Mouse (Mus musculus) mouse embryonic stem cell (cell line): ENCODE results near the gene Adamts7.

Experiments
- in situ Hi-C, 2 experiments: fragments of 300-500 bp; cut with MboI; formaldehyde crosslinking; loops; 1 replicate in 1 of 2; 3 replicates in 1 of 2; pipeline ENCODE4 v1.14.3; 2019 to 2020; ENCODE audit warnings: low sequenced_read_pairs in 2 of 2, low pct_unique_long_range_greater_than_20kb in 1 of 2, mixed read lengths in 1 of 2; ENCODE audit not compliant: unreplicated experiment in 1 of 2

Gene Adamts7

GRCm38 (mm10) chr9:90162926-90163748 lies at the start of gene Adamts7:
Gene Adamts7, plus strand, starts transcription at chr9:90163069.
- in situ Hi-C loops: no loop called here

- in situ Hi-C loops: no loop called here
Measured at GRCm38 (mm10) chr9:90113151-90113550, 49.7 kb upstream of the Adamts7 start.

DNA sequence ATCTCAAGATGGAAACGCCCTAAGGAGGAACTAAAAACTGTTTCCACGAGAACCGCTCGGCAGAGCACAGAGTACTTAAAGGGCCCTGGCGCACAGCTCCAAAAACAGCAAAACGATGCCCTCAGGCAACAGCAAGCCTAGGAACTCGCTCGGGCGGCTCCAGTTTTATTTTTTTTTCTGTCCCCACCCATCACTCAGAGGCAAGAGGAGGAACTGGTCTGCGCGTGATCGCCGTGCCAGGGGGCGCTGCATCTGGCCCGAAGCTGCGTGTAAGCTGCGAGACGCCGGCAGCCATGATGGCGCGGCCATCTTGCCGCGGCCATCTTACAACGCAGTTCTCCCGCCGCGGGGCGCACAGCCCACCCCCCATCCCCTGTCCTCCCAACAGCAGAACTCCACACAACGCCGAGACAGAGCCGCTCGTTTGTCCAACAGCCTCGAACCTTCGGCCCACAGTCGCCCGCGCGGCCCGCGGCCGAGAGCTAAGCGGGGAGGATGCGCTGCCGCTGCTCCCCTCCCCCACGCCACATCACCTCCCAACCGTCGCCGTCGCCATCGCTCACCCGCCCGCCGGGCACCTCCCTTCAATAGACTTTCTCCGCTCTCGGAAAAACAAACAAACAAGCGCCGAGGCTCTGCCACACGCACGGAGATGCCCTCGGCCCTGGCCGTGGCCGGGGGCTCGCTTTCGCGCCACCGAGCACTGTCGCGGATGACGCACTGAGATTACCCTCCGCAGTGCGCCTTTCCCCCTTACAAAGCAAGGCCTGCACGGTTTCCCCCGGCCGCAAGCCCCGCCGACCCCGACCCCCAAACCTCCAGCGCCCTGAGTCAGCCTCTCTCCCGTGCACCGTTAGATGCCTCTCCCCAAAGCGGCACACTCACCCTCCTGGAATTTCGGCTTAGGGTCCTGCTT lies 49.0 kb upstream of the Adamts7 start:
- in situ Hi-C loops: no loop called here

DNA sequence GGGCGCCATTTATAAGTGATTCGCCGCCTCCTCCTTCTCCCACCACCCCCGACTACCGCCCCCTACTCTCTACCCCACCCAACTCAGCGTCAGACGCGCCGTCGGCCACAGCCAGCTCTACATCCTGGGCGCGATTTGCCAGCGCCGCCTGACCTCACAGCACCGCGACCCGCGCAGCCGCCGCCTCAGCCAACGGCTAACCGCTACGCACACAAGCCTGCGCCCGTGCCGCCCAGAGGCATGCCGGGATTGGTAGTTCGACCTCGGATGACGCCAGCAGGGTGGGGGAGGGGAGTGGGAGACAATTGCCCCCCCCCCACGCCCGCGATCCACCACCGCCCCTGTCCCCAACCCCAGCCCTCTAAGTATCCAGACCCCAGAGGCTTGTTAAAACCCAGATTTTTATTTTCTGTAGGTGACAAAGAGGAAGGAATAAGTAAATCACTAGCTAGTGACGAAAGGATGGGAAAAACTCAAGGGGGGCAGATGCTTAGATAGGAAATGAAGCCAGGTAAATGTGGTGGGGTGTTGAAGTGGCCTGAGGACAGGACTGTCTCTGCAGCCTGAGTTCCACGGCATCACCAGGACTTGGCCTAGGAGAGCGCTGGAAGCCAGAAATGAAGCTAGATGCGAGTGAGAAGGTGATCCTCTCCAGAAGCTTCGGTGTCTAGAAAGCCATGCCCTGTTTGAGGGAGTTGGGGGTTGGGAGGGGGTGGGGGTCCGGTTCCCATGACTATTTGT lies 48.1 kb upstream of the Adamts7 start, which contains the start of gene Morf4l1:
Morf4l1 (minus strand) TSS at position 208 of the 741 bp plus-strand sequence.
- in situ Hi-C loops: no loop called here

DNA sequence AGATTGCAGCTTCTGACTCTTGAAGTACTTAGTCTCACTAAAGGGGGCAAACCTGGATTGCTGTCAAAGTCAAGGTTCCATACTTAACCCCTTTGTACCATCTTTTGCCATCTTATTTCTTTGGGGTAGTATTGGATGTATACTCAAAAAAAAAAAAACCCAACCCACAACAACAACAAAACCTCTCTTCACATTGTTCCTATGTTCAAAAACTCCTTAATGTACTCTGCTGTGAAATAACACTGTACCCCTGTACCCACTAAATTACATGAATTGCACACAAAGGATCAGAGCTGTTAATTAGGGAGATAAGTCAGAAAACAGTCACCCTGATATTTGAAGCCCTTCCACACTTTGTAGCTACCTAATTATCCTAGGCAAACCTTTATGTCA lies 47.6 kb upstream of the Adamts7 start:
- in situ Hi-C loops: no loop called here

GRCm38 (mm10) chr9:90117234-90117633 lies 45.6 kb upstream of the Adamts7 start:
- in situ Hi-C loops: no loop called here

DNA sequence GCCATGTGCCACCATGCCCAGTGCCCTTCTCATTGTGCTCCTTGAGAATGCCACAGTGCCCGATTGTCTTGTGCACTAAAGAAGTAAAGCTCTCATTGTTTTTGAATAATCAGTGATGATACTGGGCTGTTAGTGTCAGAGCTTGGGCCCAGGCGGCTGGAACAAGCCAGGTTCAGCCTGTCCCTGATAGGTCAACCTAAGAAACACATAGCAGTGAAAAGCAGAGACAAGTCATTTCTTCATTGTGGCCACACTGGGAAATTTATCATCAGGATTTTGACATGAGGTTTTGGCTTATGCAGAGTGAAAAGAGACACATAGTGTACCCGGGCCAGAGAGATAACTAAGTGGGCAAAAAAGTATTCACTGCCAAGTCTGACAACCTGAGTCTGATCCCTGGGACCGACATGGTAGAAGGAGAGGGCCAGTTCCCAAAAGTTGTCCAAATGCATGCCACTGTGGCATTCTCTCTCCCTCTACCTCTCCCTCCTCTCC lies 40.6 kb upstream of the Adamts7 start:
- in situ Hi-C loops: no loop called here

GRCm38 (mm10) chr9:90124156-90124872 lies 38.6 kb upstream of the Adamts7 start:
- in situ Hi-C loops: no loop called here

DNA sequence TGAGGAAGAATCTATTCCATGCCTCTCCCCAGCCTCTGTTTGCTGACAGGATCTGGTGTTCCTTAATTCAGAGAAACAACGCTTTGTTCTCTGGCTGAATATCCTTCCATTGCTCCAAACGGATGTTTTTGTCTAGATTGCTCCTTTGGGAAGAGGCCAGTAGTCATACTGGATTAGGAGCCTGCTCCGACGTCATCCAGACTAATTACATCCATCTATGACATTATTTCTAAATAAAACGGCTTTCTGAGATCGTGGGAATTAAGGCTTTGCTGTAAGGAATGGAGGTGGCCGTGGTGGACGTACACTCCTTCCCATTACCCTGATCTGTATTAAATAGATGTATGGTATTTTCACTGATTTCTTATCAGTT lies 38.0 kb upstream of the Adamts7 start:
- in situ Hi-C loops: no loop called here

- in situ Hi-C loops: no loop called here
Measured at GRCm38 (mm10) chr9:90125416-90126099, 37.3 kb upstream of the Adamts7 start.

DNA sequence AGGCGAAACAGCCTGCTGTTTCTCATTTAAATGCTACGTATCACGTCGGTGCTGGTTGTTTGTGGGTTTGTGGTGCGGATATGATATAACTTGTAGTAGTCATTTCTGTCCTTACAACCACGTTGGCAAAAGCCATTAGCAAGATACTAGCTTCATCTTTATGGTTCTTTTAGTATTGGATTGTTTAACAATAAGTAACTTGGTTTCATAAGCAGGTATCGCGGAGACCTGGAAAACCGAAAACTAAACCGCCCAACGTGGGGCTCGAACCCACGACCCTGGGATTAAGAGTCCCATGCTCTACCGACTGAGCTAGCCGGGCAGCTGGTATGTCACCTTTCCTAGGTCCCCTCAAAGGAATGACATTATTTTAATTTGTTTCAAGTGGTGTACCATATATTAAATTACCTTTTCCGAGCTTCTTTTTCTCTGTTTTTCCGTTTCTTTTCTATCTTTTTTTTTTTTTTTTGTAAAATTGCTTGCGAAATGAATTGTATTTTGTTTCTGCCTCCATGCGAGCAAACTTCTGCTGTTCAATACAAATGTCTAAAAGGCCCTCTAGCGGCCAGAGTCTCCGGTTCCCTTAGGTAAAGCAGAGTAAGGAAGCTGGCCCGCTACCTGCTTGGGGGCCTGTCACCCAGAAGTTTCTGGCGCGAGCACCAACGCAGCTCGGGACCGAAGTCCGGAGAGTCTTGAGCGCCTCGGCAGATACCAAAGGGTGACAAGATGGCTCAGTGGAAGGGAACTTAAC lies 36.4 kb upstream of the Adamts7 start:
- in situ Hi-C loops: no loop called here

- in situ Hi-C loops: no loop called here
Measured at GRCm38 (mm10) chr9:90127146-90127545, 35.7 kb upstream of the Adamts7 start.

DNA sequence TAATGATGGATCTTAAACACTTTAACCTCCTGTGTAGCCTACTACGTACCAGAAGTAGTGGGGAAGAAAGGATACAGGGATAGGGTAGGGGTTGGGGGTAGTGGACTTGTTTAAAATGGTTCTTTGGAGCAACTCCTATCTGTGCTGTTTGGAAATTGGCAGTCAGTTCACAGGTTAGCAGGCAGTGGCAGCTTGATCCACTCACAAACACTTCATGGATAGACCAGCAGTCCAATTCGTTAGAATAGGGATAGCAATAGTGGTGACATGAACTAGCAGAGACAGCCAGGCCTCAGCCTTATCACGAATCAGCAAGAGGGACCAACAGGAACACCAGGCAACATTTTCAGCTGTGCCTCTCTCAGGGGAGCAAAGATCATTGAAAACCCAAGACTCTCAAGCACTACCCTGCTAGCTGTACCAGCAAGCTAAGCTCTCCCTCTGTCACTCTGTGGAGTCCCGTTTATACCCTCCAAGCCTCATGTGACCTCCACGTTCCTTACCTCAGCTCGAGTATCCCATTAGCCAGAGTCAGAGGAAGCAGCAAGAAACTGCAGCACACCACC lies 34.1 kb upstream of the Adamts7 start:
- in situ Hi-C loops: no loop called here

DNA sequence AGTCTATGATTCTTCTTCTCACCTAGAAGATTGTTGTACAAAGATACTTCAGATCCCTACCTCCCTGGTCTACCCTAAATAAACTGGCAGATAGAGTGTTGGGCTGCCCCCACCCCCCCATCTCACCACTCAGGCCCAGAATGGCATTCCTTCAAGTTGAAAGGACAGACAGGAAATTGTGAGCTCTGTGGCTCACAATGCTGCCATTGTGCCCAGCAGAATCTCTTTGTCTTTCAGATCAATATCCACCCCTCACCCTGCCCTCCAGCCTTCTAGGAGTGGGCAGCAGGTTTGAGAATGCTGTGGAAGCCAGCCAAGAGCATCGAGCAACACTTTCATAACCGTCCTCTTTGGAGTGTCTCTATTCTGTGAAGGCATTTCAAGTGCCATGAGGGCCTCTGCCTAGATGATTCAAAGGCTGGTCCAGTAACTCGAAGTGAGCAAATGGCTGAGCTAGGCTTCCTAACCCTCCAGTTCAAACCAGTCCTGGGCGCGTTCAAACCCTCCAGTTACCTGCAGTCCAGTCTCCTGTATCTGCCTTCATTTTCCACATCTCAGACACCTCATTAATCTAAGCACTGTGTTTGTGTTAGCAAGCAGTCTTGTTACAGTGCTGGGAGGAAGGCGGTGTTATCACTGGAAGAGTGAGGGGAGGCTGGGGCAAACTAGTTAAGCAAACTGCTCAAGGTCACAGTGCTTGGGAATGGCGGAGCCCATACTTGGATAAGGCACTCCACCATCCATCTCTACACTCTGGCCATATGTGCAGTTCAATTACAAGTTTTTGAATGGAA lies 29.1 kb upstream of the Adamts7 start:
- in situ Hi-C loops: no loop called here

GRCm38 (mm10) chr9:90135466-90135865 lies 27.4 kb upstream of the Adamts7 start:
- in situ Hi-C loops: no loop called here
